Mouse (Mus musculus): ENCODE measurements around the gene Tmem259. TPM values are rescaled to one million over a fixed set of nuclear protein-coding genes. Genes with fewer than 3 reads are reported as not detected.

Tmem259 gene
- 100 to 1,000 TPM; 143 to 146 TPM for total RNA-seq (2021)
- long read RNA-seq, experiment 1, transcript Tmem259-202 (10 exons, 1,767 nt), result minor isoform, 12 of 142 reads
- long read RNA-seq, experiment 1, transcript Tmem259-201 (11 exons, 2,225 nt), result major isoform, 70 of 142 reads
- long read RNA-seq, experiment 1, partial matches to known transcripts, result 35 of 142 reads
- long read RNA-seq, experiment 1, other reads (novel, unspliced or antisense), result 25 of 142 reads
- long read RNA-seq, experiment 2, transcript Tmem259-201 (11 exons, 2,225 nt), result major isoform, 30 of 61 reads
- long read RNA-seq, experiment 2, partial matches to known transcripts, result 7 of 61 reads
- long read RNA-seq, experiment 2, other reads (novel, unspliced or antisense), result 21 of 61 reads

DNA sequence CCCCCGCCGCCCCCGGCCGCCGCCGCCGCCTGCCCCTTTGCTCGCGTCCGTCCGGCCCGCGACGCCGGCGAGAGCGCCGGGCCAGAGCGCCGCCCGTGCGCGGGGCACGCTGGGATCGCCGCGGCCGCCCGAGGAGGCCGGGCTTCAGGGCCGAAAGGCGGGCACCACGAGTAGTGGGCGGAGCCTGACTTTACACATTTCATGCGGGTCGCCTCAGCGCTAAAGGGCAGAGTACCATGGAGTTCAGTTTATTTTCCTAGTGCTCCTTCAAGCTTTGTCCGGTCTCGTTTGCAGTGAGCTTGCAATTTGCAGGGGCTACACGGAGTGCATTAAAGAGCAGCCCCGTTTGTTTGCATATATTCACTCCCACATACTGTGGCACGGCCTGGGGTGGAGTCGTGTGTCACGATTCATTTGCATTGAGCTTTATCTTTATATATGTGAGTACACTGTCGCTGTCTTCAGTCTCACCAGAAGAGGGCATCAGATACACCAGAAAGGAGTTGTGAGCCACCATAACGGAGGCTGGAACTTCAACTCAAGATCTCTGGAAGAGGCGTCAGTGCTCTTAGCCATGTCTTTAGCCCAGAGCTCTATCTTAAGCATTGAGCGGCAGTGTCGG lies at the start of gene Tmem259:
Tmem259 (minus strand) TSS at position 136 of the 622 bp plus-strand sequence.
- peak; percentile 94 for DNase-seq

DNA sequence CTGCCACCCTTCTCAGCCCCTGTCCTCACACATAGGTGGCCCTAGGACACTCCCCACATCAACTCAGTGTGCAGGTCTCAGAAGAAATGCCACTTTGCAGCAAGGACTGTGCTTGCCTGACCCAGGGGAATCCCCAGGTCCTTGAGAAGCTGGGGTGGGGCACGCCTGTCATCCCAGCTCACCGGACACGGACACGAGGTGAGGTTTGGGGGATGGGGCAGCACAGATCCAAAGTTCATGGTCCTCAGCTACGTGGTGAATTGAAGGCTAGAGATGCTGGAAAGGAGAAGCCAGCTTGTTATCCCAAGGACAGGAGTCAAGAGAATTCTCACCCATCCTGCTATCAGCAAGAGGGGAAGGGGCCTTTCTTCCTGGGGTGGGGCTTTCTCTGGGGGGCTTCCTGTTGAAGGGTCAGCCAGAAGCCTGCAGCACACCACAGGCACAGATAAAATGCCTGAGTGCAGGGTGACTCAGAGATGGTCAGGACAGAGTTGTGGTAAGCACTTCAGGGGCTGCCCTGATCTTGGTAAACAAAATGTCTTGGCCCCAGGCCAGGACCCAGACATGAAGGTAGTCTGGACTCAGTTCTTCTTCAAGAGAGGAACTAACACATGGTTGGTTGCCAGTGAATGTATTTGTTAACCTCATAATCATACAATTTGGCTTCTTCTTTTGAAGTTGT lies 48.8 kb upstream of the Tmem259 start:
- peak; percentile 79 for DNase-seq

DNA sequence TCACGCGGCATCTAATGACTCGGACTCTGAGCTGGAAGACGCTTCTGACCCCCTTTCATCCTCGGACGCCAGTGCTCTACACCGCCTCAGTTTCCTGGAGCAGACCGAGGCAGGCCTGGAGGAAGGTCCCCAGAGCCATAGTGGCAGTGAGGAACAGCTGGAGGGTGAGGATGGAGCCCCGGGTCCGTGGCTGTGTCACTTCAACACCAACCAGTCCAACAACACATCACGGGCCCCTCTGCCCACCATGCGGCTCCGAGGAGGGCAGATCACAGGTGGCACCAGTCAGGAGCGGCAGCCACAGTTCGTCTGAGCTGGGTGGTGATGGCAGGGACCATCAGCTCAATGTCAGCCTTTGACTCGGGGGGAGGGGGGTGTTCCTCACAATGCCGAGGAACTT lies 46.6 kb upstream of the Tmem259 start:
- DNase-seq, result no peak

DNA sequence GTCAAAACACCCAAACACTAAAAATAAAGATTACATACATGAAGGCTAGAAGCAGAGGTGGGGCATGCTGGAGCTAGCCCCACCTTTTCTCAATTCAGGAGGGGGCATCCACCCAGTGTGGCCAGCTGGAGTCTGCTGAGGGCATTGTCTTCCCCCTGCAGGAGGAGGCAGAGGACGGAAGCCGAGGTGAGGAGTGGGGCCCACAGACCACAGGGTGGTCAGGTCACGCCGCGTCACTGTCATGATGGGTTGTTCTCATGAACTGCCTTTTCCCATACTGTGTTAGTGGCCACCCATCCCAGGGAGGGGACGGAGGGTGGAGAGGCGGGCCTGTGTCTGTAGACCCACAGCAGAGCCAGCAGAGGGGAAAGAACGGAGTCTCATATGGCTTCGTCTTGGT lies 46.1 kb upstream of the Tmem259 start:
- DNase-seq, result no peak

DNA sequence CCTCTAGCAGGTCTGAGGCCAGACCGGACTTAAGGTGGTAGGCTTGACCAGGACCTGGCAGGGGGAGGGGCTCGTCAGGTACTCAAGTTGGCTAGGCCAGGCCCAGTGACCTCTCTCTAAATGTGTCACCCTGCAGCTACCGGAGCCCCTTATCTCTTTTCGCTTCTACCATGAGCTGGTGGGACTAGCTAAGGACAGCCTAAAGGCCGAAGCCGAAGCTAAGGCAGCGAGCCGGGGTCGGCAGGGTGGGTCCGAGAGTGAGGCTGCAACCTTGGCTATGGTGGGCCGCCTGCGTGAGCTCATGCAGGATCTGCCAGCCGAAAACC lies 44.4 kb upstream of the Tmem259 start:
- no peak for DNase-seq

DNA sequence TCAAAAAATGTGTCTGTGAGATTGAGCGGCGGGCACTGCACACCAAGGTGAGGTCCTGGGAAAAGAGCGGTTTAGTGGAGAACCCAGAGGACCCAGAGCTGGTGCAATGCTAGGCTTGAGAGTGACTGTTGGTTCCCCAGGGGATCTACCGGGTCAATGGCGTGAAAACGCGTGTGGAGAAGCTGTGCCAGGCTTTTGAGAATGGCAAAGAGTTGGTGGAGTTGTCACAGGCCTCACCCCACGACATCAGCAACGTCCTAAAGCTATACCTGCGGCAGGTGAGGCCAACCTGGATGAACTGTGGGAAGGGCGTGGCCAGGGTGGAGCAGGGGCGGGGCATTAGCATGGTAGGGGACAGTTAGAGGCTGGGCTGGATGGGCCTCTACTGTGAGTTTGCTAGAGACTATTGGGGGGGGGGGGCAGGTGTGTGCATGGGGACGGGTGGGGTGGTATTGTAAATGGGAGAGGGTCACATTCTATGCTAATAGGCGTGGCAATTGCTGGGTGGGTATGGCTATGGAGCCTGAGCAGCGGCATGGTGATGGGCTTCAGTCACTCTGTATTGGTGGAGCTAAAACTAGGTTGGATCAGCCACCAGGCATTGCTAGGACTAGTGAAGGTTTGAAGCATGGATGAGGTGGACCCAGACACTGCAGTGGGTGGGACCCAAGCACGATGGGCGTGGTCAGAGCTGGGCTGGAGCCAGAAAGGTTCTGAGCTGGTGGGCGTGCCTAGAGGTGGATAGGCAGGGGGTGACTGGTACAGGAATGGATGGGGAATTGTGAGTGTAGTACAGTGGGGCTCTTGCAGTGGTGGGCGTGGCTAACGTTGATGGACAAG lies 43.8 kb upstream of the Tmem259 start:
- DNase-seq, result no peak

DNA sequence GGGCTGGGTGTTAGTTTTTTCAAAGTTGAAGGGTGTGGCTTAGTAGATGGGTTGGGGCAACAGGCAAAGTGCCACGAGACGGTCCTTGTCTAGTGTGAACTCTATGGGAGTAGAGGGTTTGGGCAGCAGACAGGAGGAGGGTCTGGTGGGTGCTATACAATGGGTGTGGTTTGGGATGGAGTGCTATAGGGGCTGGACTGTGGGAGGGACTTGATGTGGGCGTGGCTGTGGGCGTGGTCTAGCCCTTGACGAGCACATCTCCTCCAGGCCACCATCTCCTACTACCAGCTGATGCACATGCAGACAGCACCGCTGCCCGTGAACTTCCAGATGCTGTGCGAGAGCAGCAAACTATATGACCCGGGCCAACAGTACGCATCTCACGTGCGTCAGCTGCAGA lies 41.8 kb upstream of the Tmem259 start:
- no peak for DNase-seq

DNA sequence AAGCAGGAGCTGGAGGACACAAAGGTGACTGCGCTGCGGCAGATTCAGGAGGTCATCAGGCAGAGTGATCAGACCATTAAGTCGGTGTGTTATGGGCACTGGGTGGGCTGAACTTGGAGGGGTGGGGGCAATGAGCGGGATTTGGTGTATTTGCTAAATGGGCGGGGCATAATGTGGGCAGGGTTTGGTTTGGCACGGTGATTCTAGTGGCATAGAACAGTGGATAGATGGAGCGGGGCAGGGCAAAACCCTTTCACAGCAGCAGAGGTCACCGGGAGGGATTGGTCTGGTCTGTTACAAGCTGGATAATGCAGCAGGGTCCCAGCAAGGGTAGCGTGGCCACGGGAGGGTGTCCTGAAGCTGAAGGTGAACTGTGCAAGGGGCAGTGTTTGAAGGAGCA lies 41.3 kb upstream of the Tmem259 start:
- DNase-seq, result no peak

DNA sequence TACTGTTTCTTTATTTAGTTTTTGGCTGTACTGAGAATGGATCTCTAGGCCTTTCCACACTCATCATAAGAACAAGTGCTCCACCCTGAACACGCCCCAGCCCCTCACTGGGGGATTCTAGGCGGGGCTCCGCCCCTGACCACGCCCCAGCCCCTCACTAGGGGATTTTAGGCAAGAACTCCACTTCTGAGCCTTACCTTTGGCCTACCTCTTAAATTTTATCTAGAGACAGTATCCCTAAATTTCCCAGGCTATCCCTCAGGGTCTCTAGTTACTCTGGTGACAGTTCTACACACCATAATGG lies 40.9 kb upstream of the Tmem259 start:
- DNase-seq, result no peak

DNA sequence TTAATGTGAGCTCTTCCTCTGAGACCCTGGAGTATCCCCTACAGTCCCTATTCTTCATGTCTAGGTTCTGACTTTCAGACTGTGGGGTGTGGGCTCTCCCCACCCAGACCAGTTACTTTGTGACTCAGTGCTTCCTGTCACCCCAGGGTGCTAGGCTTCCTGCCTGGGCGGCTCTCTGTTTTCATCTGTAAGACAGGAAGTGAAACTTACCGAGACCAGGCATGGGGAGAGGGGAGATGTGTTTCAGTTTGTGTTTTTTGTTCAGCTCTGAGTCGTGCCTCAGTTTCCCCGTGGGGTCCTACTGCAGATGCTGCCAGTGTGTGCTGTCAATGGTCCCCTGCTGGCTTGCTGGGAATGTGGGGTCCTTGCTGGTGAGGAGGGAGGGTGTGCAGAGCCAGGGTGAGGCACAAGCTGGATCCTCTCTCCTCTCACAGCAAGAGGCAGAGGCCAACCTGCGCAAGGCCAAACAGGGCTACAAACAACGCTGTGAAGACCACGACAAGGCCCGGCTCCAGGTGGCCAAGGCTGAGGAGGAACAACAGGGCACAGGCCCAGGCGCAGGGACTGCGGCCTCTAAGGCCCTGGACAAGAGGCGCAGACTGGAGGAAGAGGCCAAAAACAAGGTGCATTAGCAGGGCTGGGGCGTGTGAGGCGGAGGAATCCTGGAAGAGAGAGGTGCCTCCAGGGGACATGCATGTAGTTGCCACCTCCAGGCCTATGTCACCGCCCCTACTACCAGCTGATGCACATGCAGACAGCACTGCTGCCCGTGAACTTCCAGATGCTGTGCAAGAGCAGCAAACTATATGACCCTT lies 40.3 kb upstream of the Tmem259 start:
- DNase-seq, result no peak

DNA sequence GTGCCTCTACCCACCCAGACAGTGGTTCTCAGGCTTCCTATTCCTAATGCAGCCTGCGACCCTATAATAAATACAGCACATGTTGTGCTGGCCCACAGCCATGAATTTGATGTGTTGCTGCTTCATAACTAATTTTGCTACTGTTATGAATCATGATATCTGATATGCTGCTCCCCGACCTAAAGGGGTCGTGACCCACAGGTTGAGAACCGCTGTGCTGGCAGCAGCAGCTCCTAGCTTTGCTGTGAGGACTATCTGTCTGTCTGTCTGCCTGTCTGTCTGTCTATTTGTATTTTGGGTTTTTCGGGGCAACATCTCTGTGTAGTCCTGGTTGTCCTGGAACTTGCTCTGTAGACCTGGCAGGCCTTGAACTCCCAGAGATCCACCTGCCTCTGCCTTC lies 39.6 kb upstream of the Tmem259 start:
- no peak for DNase-seq

DNA sequence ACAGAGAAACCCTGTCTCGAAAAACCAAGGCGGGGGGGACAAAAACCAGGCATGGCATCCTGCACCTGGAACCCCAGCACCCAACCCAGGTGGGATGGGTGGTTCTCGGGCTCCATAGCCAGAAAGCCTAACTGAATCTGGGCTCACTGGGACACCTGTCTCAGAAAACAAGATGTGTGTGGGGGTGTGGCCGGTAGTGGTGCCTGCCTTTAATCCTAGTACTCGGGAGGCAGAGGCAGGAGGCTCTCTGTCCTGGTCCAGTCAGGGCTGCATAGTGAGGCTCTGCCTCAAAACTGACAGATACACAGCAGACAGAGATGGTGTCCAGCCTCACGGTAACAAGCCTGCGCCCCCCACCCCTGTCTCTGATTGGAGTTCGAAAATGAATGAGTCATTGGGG lies 38.7 kb upstream of the Tmem259 start:
- no peak for DNase-seq

DNA sequence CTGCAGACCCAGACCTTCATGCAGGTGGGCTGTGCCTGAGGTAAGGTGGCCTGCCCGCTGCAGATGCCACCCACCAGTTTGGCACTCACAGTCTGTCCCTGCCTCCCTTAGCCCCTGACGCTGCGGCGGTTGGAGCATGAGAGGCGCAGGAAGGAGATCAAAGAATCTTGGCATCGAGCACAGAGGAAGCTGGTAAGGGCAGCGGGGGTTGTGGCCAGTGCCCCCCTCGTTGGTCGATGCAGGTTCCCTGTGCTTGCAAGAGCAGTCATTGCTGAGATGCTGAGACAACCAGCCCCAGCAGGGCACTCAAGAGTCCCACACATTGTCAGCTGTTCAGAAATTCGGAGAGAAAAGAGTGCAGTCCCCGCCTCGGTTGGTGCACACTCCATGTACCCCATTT lies 38.0 kb upstream of the Tmem259 start:
- no peak for DNase-seq

DNA sequence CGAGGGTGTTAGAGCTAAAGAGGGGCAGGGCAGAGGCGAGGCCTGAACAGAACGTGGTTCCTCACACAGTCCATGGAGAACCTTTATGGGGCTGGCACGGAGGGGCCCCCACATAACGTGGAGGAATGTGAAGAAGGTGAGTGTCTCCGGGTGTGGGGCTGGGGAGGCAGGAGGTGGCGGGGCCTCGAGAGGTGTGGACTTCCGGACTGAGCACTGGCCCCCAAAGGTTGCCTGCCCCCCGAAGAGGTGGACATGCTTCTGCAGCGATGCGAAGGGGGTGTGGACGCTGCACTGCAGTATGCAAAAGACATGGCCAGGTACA lies 37.2 kb upstream of the Tmem259 start:
- no peak for DNase-seq

DNA sequence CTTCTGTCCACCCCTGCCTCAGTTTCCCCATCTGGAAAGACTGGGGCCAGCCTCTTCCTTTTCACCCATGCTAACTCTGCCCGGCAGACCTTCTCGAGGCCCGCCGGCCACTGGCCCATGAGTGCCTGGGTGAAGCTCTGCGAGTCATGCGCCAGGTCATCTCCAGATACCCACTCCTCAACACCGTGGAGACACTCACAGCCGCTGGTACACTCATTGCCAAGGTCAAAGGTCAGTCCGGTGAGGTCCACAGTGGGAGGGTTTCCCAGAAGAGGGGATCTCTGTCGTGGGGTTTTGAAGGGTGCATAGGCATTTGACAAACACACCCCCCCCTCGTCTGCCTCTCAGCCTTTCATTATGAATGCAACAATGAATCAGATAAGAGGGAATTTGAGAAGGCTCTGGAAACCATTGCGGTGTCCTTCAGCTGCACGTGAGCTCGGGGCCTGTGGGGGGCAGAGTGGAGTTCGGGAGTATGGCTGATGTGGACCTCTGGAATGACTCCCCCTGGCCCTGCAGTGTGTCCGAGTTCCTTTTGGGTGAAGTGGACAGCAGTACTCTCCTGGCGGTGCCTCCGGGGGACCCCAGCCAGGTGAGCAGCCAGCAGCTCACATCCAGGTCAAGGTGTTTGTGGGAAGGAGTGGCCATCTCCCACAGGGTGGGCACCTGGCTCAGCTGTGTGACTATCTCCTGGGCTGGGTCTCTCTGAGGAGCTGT lies 36.6 kb upstream of the Tmem259 start:
- DNase-seq, result no peak

DNA sequence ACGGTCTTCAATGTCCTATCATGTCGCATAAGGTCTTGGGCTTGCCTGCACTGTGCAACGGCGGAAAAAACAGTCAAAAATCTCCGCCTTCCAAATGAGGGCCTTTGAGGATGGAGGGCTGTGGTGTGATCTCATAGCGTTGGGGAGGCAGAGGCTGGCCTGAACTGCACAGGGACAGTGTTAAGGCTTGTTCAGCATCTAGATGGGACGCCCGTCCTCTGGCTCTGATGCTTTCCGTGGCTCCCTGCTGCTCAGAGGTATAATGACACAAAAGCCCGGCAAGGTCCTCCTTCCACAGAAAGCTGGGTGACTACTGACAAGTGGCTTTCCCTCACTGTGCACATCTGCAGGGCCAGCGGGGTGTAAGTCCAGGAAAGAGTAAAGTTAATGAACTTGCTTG lies 36.1 kb upstream of the Tmem259 start:
- DNase-seq, result no peak

DNA sequence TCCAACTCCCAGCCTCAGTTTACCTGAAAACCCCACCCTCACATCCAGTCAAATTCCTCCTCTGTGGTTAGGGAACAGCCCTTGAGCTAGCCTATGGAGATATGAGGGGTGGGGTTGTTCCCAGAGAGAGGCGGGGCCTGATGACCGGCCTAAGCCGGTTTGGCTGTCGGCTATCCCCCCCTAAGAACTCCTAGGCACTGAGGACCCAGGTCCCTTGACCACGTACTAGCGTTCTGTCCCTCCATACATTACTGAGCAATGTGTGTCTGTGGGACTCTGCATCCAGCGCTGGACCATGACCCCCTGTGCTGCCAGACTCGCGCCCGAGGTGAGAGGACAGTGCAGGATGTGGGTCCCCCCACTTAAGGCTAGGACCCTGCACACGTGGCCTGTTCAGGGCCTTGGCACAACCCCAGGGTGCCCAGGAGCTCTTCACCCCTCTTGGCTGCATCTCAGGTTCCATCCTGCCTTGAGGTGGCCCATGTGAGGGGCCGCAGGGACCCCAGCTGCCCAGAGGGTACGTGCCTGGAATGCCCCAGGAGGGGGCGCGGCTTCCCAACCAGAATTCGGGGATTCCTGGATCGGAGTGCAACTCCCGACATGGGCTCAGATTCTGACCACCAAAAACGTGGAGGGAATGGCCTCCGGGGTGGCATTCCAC lies 35.5 kb upstream of the Tmem259 start:
- DNase-seq, result no peak

DNA sequence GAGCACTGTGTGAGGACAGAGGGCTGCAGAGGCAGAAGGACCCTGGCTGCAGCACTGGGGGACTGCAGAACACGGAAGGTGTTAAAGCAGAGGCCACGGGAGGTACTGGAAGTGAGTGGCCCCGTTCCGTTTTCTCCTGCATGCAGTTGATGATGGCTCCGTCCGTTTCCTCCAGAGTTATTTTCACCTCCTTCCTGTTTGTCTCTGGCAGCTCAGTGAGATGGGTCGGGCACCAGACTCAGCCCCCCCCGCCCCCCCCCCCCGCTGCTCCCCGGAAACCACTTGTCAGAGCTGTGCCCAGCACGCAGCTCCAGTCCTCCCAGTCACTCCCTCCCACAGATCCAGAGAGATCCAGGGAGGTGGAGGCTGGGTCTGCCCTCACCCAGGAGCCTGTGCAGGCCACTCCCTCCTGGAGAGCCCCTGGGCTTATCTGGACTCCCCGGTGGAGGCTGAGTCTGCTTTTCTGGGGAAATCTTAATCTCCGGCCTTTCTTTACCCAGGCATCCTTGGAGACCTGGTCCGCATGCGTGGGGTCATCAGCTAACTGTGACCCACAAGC lies 34.7 kb upstream of the Tmem259 start:
- DNase-seq, result no peak

DNA sequence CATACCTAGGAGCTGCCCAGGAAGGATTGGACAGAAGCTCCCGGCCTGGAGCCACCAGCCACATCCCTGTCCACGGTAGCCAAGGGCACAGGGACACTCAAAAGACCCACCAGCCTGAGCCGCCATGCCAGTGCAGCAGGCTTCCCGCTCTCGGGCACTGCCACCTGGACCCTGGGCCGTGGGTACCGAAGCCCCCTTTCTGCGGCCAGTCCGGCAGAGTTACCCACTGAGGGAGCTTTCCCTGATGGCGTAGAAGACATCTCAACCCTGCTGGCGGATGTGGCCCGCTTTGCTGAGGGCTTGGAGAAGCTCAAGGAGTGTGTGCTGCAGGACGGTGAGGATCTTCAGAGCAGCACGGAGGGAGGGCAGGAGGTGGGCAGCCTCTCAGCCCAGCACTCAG lies 33.6 kb upstream of the Tmem259 start:
- DNase-seq, result no peak

DNA sequence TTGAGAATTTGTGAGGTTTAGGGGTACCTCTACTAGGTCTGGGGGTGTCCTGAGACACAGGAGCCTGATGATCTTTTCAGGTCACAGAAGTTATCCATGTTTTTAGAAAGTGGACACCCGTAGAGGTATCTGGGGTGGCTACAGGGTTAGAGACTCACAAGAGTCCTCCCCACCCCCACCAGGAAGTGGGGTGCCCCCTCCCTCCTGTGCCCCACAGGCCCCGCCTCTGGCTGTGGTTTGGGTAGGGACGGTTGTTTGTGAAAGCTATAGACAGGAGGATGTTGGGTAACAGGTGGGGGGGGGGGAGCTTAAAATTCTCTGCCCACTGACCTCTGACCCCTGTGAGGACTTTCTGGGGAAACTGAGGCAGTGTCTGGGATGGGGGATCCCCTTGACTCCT lies 33.2 kb upstream of the Tmem259 start:
- no peak for DNase-seq

DNA sequence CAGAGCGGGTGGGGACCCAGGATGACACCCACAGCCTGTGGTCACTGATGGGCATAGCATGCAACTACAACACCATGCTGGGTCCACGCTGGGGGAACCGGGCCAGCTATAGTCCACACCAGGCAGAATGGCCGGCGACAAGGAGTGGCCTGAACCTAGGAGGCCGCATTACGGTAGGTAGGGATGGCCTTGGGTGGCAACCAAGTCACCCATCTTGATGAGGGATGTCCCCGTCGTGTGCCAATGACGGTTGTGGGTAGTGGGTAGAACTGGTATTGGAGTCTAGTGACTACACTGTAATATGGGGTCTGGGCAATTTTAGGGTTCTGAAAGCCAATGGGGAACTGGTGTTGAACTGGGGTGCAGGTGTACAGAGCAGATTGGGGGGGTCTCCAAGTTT lies 32.8 kb upstream of the Tmem259 start:
- DNase-seq, result no peak

Data from adrenal gland, postnatal 10 days (tissue).